Comparison of ENCODE assay signal across 15 mouse cellular contexts in genomic region chr12:51024057-51024743, GRCm38 (mm10).
DNase-seq lines count a peak whose midpoint lies in the region; ATAC-seq and TF ChIP-seq lines count a peak whose summit lies in the region.
"Had no signal": no experiment of that assay in that cellular context is flagged by ENCODE, and none has a peak within 500 bp of the region (broad histone marks: within the 10 kb centered on the region; RNA-seq: fewer than 3 reads in every experiment).

No protein-coding gene starts in this region.

- H3K27me3 ChIP-seq in heart, embryonic 11.5 days (ENCODE audit: control insufficient read depth, insufficient read depth, low read length), result no peaks in the 10 kb centered on the region
- H3K27me3 ChIP-seq in lung, embryonic 16.5 days (ENCODE audit: control insufficient read depth, insufficient read depth, low read depth, low read length), result no peaks in the 10 kb centered on the region
- no peaks in the 10 kb centered on the region for H3K27me3 ChIP-seq in hindbrain, embryonic 15.5 days
- no peaks in the 10 kb centered on the region for H3K27me3 ChIP-seq in neural tube, embryonic 14.5 days (ENCODE audit: control insufficient read depth, insufficient read depth, low read length)
- H3K27me3 ChIP-seq: limb, embryonic 13.5 days had no signal

- H3K36me3 ChIP-seq in heart, embryonic 11.5 days (ENCODE audit: control insufficient read depth, insufficient read depth, low read length), result no peaks in the 10 kb centered on the region
- no peaks in the 10 kb centered on the region for H3K36me3 ChIP-seq in lung, embryonic 16.5 days (ENCODE audit: control insufficient read depth, insufficient read depth, low read length)
- H3K36me3 ChIP-seq in hindbrain, embryonic 15.5 days, result no peaks in the 10 kb centered on the region
- no peaks in the 10 kb centered on the region for H3K36me3 ChIP-seq in neural tube, embryonic 14.5 days (ENCODE audit: control insufficient read depth, insufficient read depth, low read length)
- H3K36me3 ChIP-seq: limb, embryonic 13.5 days had no signal

- 0 out of 2 replicates have a peak, but pooled peaks have one; percentile 49 for ATAC-seq in heart, embryonic 11.5 days (replicated peaks; ENCODE audit: insufficient number of reproducible peaks, low FRiP score, low TSS enrichment)
- 0 out of 2 replicates have a peak, but pooled peaks have one; percentile 28 for ATAC-seq in lung, embryonic 16.5 days (ENCODE audit: low read depth)
- ATAC-seq in hindbrain, embryonic 15.5 days (ENCODE audit: low FRiP score, low read depth), result 0 out of 2 replicates have a peak, but pooled peaks have one; percentile 56
- ATAC-seq in neural tube, embryonic 14.5 days (ENCODE audit: low read depth), result peak; percentile 44; the same call in 1 of the 2 replicates
- ATAC-seq: inflammation-experienced regulatory T-cells, adult 6 months had no signal

- TF ChIP-seq CTCF in gastrocnemius, adult 2 months (IDR thresholded peaks at IDR 0.05), result no peak

- no peak overlapping the region for H3K27ac ChIP-seq in heart, embryonic 11.5 days (ENCODE audit: low read depth, low read length)
- H3K27ac ChIP-seq in lung, embryonic 16.5 days (ENCODE audit: low read length), result no peak overlapping the region
- H3K27ac ChIP-seq in hindbrain, embryonic 15.5 days (replicated peaks), result no peak overlapping the region
- H3K27ac ChIP-seq in neural tube, embryonic 14.5 days (ENCODE audit: low read depth, low read length), result no peak overlapping the region
- no peak overlapping the region for H3K27ac ChIP-seq in gastrocnemius, adult 2 months
- H3K27ac ChIP-seq: limb, embryonic 13.5 days had no signal

- DNase-seq in heart, postnatal 10 days, result no peak
- no peak for DNase-seq in lung, postnatal 25 days (ENCODE audit: low spot score)
- no peak for DNase-seq in gastrocnemius, postnatal 4 days (ENCODE audit: low spot score in 2 of 2)
- DNase-seq in gastrocnemius, adult 2 months, result no peak
- DNase-seq: B cell, adult 2 months; cerebellum, adult 11 months; kidney, postnatal 36 days; layer of hippocampus, postnatal 36 days; lung, adult 2 months had no signal

- H3K4me3 ChIP-seq in heart, embryonic 11.5 days (ENCODE audit: low read depth, low read length), result no peak overlapping the region
- no peak overlapping the region for H3K4me3 ChIP-seq in lung, embryonic 16.5 days (ENCODE audit: low read length)
- no peak overlapping the region for H3K4me3 ChIP-seq in hindbrain, embryonic 15.5 days
- no peak overlapping the region for H3K4me3 ChIP-seq in neural tube, embryonic 14.5 days (ENCODE audit: low read depth, low read length)
- H3K4me3 ChIP-seq in gastrocnemius, adult 2 months, result no peak overlapping the region
- H3K4me3 ChIP-seq: limb, embryonic 13.5 days had no signal

- intact Hi-C loops in heart, postnatal 10 days (cut with DNase I), result no loop called here
- intact Hi-C loops in gastrocnemius, adult 2 months (cut with DNase I), result no loop called here

- no peaks in the 10 kb centered on the region for H3K9me3 ChIP-seq in heart, embryonic 11.5 days (replicated peaks; ENCODE audit: control insufficient read depth, low read length)
- H3K9me3 ChIP-seq in lung, embryonic 16.5 days (ENCODE audit: control insufficient read depth, low read length), result no peaks in the 10 kb centered on the region
- H3K9me3 ChIP-seq in hindbrain, embryonic 15.5 days, result no peaks in the 10 kb centered on the region
- H3K9me3 ChIP-seq in neural tube, embryonic 14.5 days (ENCODE audit: control insufficient read depth, low read length), result no peaks in the 10 kb centered on the region
- H3K9me3 ChIP-seq: limb, embryonic 13.5 days had no signal

- H3K9ac ChIP-seq in heart, embryonic 11.5 days (ENCODE audit: low read depth, low read length), result no peak overlapping the region
- no peak overlapping the region for H3K9ac ChIP-seq in lung, embryonic 16.5 days (ENCODE audit: low read length)
- H3K9ac ChIP-seq in hindbrain, embryonic 15.5 days, result no peak overlapping the region
- no peak overlapping the region for H3K9ac ChIP-seq in neural tube, embryonic 14.5 days (replicated peaks; ENCODE audit: low read depth, low read length)
- H3K9ac ChIP-seq: limb, embryonic 13.5 days had no signal

- 86% methylated on average over 3 of the region's 3 CpGs for WGBS in heart, embryonic 11.5 days (ENCODE audit: insufficient replicate concordance)
- WGBS in lung, embryonic 16.5 days, result 90% methylated on average over 3 of the region's 3 CpGs
- 94% methylated on average over 3 of the region's 3 CpGs for WGBS in hindbrain, embryonic 15.5 days
- 93% methylated on average over 3 of the region's 3 CpGs for WGBS in neural tube, embryonic 14.5 days

- H3K4me2 ChIP-seq in heart, embryonic 11.5 days, result no peak overlapping the region
- no peak overlapping the region for H3K4me2 ChIP-seq in lung, embryonic 16.5 days (ENCODE audit: low read depth, low read length)
- H3K4me2 ChIP-seq in hindbrain, embryonic 15.5 days, result no peak overlapping the region
- H3K4me2 ChIP-seq in neural tube, embryonic 14.5 days (ENCODE audit: low read depth, low read length), result no peak overlapping the region
- H3K4me2 ChIP-seq: limb, embryonic 13.5 days had no signal

- H3K4me1 ChIP-seq in heart, embryonic 11.5 days (ENCODE audit: control insufficient read depth, insufficient read depth, low read length), result peaks cover 5% of the 10 kb centered on the region; the same call in 1 of the 2 replicates
- peaks cover 4% of the 10 kb centered on the region for H3K4me1 ChIP-seq in lung, embryonic 16.5 days (replicated peaks; ENCODE audit: control insufficient read depth, insufficient read depth, low read length)
- H3K4me1 ChIP-seq in hindbrain, embryonic 15.5 days (replicated peaks), result peaks cover 9% of the 10 kb centered on the region
- no peaks in the 10 kb centered on the region for H3K4me1 ChIP-seq in neural tube, embryonic 14.5 days (ENCODE audit: control insufficient read depth, insufficient read depth, low read length)
- H3K4me1 ChIP-seq: limb, embryonic 13.5 days had no signal
